Mouse (Mus musculus) embryonic facial prominence, embryonic 11.5 days (tissue): ENCODE data around the gene 9130409I23Rik. TPM values are rescaled to one million over a fixed set of nuclear protein-coding genes. Genes with fewer than 3 reads are reported as not detected.
A peak's percentile ranks its signal among the peaks of the same experiment; 100 is the strongest.

Source experiments
- ATAC-seq: fragments of 200-750 bp; cut with Nextera tagmentation; replicated peaks from 2 replicates; pipeline ENCODE4 v1.8.0; 2017; ENCODE audit warnings: low read depth; ENCODE audit not compliant: insufficient number of reproducible peaks, low FRiP score, low TSS enrichment
- DNase-seq: peaks from one replicate; pipeline ENCODE4 v3.0.0-alpha.2; 2015; ENCODE audit warnings: low spot score
- H3K27ac ChIP-seq: fragments of 300-500 bp; sonication (generic); replicated peaks from 2 replicates; pipeline ENCODE4 v1.5.1; 2014; ENCODE audit warnings: mild to moderate bottlenecking, low read depth, low read length, control low read depth
- H3K27me3 ChIP-seq: fragments of 300-500 bp; sonication (generic); 2 replicates; pipeline ENCODE4 v1.6.1; 2014; ENCODE audit warnings: mild to moderate bottlenecking, low read length, moderate library complexity, mixed read lengths; ENCODE audit not compliant: control insufficient read depth, insufficient read depth
- H3K36me3 ChIP-seq: fragments of 300-500 bp; sonication (generic); replicated peaks from 2 replicates; pipeline ENCODE4 v1.6.1; 2014; ENCODE audit warnings: low read depth, mild to moderate bottlenecking, low read length, moderate library complexity, mixed read lengths; ENCODE audit not compliant: control insufficient read depth, insufficient read depth
- H3K4me1 ChIP-seq: fragments of 300-500 bp; sonication (generic); 2 replicates; pipeline ENCODE4 v1.6.1; 2014; ENCODE audit warnings: low read length, mixed read lengths; ENCODE audit not compliant: control insufficient read depth, insufficient read depth
- H3K4me2 ChIP-seq: fragments of 300-500 bp; sonication (generic); 2 replicates; pipeline ENCODE4 v1.6.1; 2014; ENCODE audit warnings: low read depth, mild to moderate bottlenecking, control low read depth, low read length, moderate library complexity
- H3K4me3 ChIP-seq: fragments of 300-500 bp; sonication (generic); 2 replicates; pipeline ENCODE4 v1.5.1; 2014; ENCODE audit warnings: low read depth, low read length, control low read depth
- H3K9ac ChIP-seq: fragments of 300-500 bp; sonication (generic); replicated peaks from 2 replicates; pipeline ENCODE4 v1.6.1; 2014; ENCODE audit warnings: mild to moderate bottlenecking, control low read depth, low read length
- H3K9me3 ChIP-seq: fragments of 300-500 bp; sonication (generic); replicated peaks from 2 replicates; pipeline ENCODE4 v1.6.1; 2016; ENCODE audit warnings: mild to moderate bottlenecking, low read length, inconsistent platforms, mixed read lengths; ENCODE audit not compliant: control insufficient read depth
- WGBS: fragments of 180-500 bp; shearing (Covaris S2); extraction: QIAGEN DNeasy Blood & Tissue Kit; methylation state at CpG from one replicate; pipeline ENCODE4 v1.1.7; 2014; 5-methylcytosine and 5-hydroxymethylcytosine counted together
- polyA plus RNA-seq: library from polyadenylated mRNA; unstranded; fragments of >200 nt; fragmentation: Nextera tagmentation; extraction: Ambion mirVana; gene quantifications from 2 replicates; pipeline ENCODE4 v1.2.1, GENCODE M21; 2014

The 9130409I23Rik gene
- polyA plus RNA-seq, 1 experiment from 2014 or later: not detected

GRCm38 (mm10) chr1:181037623-181038022 lies 13.4 kb upstream of the 9130409I23Rik start:
- Histone ChIP-seq H3K9ac (no peak overlapping the region), H3K27ac (no peak overlapping the region), H3K4me3 (no peak overlapping the region), H3K27me3 (no peaks in the 10 kb centered on the region), H3K36me3 (no peaks in the 10 kb centered on the region), H3K4me2 (no peak overlapping the region), H3K4me1 (no peaks in the 10 kb centered on the region), H3K9me3 (no peaks in the 10 kb centered on the region)
- ATAC-seq (no peak), DNase-seq (no peak)
- WGBS: 70% methylated on average over 4 of the region's 4 CpGs

- H3K4me3 ChIP-seq: no peak overlapping the region
- no peaks in the 10 kb centered on the region for H3K9me3 ChIP-seq
- H3K4me1 ChIP-seq: no peaks in the 10 kb centered on the region
- ATAC-seq (no peak), DNase-seq (peak; percentile 67)
- H3K27ac ChIP-seq: no peak overlapping the region
- H3K9ac ChIP-seq: no peak overlapping the region
- no peaks in the 10 kb centered on the region for H3K36me3 ChIP-seq
- H3K27me3 ChIP-seq: no peaks in the 10 kb centered on the region
- 19% methylated on average over 4 of the region's 4 CpGs for WGBS
- no peak overlapping the region for H3K4me2 ChIP-seq
Measured at GRCm38 (mm10) chr1:181039652-181040051, 11.4 kb upstream of the 9130409I23Rik start.

DNA sequence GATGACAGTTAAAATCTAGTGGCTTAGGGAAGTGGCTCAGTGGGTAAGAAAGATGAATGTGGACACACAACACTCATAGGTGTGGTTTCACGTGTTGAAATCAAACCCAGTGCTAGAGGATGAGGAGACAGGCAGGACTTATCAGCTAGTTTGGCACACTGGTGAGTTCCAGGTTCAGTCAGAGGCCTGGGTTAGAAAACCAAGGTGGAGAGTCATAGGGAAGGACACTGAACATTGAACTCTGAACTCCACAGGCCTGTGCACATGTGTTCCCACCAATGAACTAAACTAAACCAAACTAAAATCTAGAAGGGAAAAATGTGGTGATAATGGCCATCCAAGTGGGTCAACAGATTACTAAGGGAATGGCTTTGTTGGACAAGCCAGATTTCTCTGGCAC lies 3.5 kb upstream of the 9130409I23Rik start:
- Histone ChIP-seq H3K36me3 (no peaks in the 10 kb centered on the region), H3K4me3 (no peak overlapping the region), H3K27ac (no peak overlapping the region), H3K27me3 (no peaks in the 10 kb centered on the region), H3K9ac (no peak overlapping the region), H3K4me1 (no peaks in the 10 kb centered on the region), H3K4me2 (no peak overlapping the region), H3K9me3 (no peaks in the 10 kb centered on the region)
- 76% methylated on average over 1 of the region's 1 CpGs for WGBS
- DNase-seq: no peak
- ATAC-seq: no peak

GRCm38 (mm10) chr1:181049328-181049842 lies 1.7 kb upstream of the 9130409I23Rik start:
- Histone ChIP-seq H3K9me3 (no peaks in the 10 kb centered on the region), H3K4me1 (no peaks in the 10 kb centered on the region), H3K4me2 (no peak overlapping the region), H3K27ac (no peak overlapping the region), H3K27me3 (no peaks in the 10 kb centered on the region), H3K36me3 (no peaks in the 10 kb centered on the region), H3K4me3 (no peak overlapping the region), H3K9ac (no peak overlapping the region)
- ATAC-seq: no peak
- peak; percentile 41 for DNase-seq

DNA sequence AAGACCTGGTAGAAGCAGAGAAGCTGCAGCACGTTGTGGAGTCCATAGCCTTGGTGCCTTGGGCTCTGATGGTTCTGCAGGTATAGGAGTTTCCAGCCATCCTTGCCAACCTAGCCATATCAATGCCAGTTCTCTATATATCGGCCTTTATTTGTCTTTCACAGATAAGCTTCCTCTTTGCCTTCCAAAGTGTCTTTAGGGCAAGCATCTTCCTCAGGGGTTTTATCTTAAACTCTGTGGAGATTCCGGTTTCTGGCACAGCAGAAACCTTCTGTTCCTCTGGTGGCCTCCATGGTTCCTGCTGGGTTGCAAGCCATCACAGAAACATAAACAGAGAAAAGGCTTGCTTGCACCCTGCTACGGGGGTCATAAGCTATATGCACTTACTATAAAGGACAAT lies 1.9 kb downstream of the 9130409I23Rik start:
- no peak overlapping the region for H3K27ac ChIP-seq
- ATAC-seq (no peak), DNase-seq (no peak)
- H3K4me2 ChIP-seq: no peak overlapping the region
- H3K9ac ChIP-seq: no peak overlapping the region
- no peaks in the 10 kb centered on the region for H3K4me1 ChIP-seq
- H3K4me3 ChIP-seq: no peak overlapping the region
- WGBS: 81% methylated on average over 4 of the region's 4 CpGs
- no peaks in the 10 kb centered on the region for H3K36me3 ChIP-seq
- H3K27me3 ChIP-seq: no peaks in the 10 kb centered on the region
- H3K9me3 ChIP-seq: no peaks in the 10 kb centered on the region

- 50% methylated on average over 3 of the region's 3 CpGs for WGBS
- H3K4me1 ChIP-seq: no peaks in the 10 kb centered on the region
- H3K36me3 ChIP-seq: no peaks in the 10 kb centered on the region
- H3K9me3 ChIP-seq: no peaks in the 10 kb centered on the region
- ATAC-seq (0 out of 2 replicates have a peak, but pooled peaks have one; percentile 48), DNase-seq (peak; percentile 50)
- no peak overlapping the region for H3K4me3 ChIP-seq
- no peak overlapping the region for H3K9ac ChIP-seq
- H3K27me3 ChIP-seq: no peaks in the 10 kb centered on the region
- no peak overlapping the region for H3K4me2 ChIP-seq
- no peak overlapping the region for H3K27ac ChIP-seq
Measured at GRCm38 (mm10) chr1:181061784-181062485, 10.9 kb downstream of the 9130409I23Rik start.

- Histone ChIP-seq H3K9ac (no peak overlapping the region), H3K27me3 (no peaks in the 10 kb centered on the region), H3K27ac (no peak overlapping the region), H3K36me3 (no peaks in the 10 kb centered on the region), H3K9me3 (no peaks in the 10 kb centered on the region), H3K4me3 (no peak overlapping the region), H3K4me1 (no peaks in the 10 kb centered on the region), H3K4me2 (no peak overlapping the region)
- DNase-seq: no peak
- no peak for ATAC-seq
- 73% methylated on average over 2 of the region's 2 CpGs for WGBS
Measured at GRCm38 (mm10) chr1:181063991-181064390, 13.0 kb downstream of the 9130409I23Rik start.

DNA sequence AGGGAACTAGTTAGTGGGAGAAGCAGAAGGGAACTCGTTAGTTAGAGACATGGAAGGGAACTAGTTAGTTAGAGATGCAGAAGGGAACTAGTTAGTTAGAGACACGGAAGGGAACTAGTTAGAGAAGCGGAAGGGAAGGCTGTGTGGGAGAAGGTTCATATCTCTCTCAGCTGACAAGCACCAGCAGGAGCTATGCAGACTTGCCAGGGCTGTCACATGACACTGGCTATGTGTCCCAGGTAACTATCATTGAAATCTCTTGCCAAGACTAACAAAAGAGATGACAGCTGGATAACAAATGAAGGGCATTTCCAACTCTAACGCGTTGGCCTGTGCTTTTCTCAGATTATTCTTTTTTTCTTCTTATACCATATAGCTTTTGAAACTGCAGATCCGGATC lies 13.6 kb downstream of the 9130409I23Rik start:
- Histone ChIP-seq H3K9me3 (no peaks in the 10 kb centered on the region), H3K4me3 (no peak overlapping the region), H3K4me2 (no peak overlapping the region), H3K36me3 (no peaks in the 10 kb centered on the region), H3K9ac (no peak overlapping the region), H3K4me1 (no peaks in the 10 kb centered on the region), H3K27ac (no peak overlapping the region), H3K27me3 (no peaks in the 10 kb centered on the region)
- 84% methylated on average over 6 of the region's 6 CpGs for WGBS
- no peak for DNase-seq
- no peak for ATAC-seq
